Mouse (Mus musculus): Measurements from ENCODE around the gene Ginm1.
A peak's percentile ranks its signal among the peaks of the same experiment; 100 is the strongest.
"Not testable (repeated sequence)": the region's sequence is repeated elsewhere in the genome, so short reads cannot be mapped to it uniquely, and the experiment has no call there.

Gene Ginm1

GRCm38 (mm10) chr10:7809937-7810336 lies 17.3 kb upstream of the Ginm1 start:
- peak; percentile 49 to 54 for DNase-seq (ENCODE audit: low spot score in 2 of 2)

GRCm38 (mm10) chr10:7802519-7803140 lies 10.0 kb upstream of the Ginm1 start:
- no peak for DNase-seq (ENCODE audit: low spot score in 2 of 2)

- no peak for DNase-seq (ENCODE audit: low spot score in 2 of 2)
These were observed 8.6 kb upstream of the Ginm1 start for GRCm38 (mm10) chr10:7801258-7801657.

- DNase-seq (ENCODE audit: low spot score in 2 of 2): no peak
These were observed 322 bp downstream of the Ginm1 start for GRCm38 (mm10) chr10:7792254-7792750.

GRCm38 (mm10) chr10:7787319-7787718 lies 5.3 kb downstream of the Ginm1 start:
- DNase-seq (ENCODE audit: low spot score in 2 of 2): no peak

GRCm38 (mm10) chr10:7781214-7781613 lies 11.4 kb downstream of the Ginm1 start:
- DNase-seq (ENCODE audit: low spot score in 2 of 2): no peak

- peak; percentile 90 to 91 for DNase-seq (ENCODE audit: low spot score in 2 of 2)
These were observed 12.1 kb downstream of the Ginm1 start for GRCm38 (mm10) chr10:7780238-7781176.

GRCm38 (mm10) chr10:7779751-7780237 lies 12.8 kb downstream of the Ginm1 start:
- DNase-seq (ENCODE audit: low spot score in 2 of 2): no peak

- DNase-seq (ENCODE audit: low spot score in 2 of 2): no peak
These were observed 14.3 kb downstream of the Ginm1 start for GRCm38 (mm10) chr10:7778361-7778760.

- DNase-seq (ENCODE audit: low spot score in 2 of 2): no peak
These were observed 17.2 kb downstream of the Ginm1 start for GRCm38 (mm10) chr10:7775421-7775820.

GRCm38 (mm10) chr10:7772769-7773168 lies 19.9 kb downstream of the Ginm1 start:
- DNase-seq (ENCODE audit: low spot score in 2 of 2): no peak

GRCm38 (mm10) chr10:7772346-7772745 lies 20.3 kb downstream of the Ginm1 start:
- DNase-seq (ENCODE audit: low spot score in 2 of 2): no peak

GRCm38 (mm10) chr10:7757544-7757943 lies 35.1 kb downstream of the Ginm1 start:
- DNase-seq (ENCODE audit: low spot score in 2 of 2): no peak

- no peak for DNase-seq (ENCODE audit: low spot score in 2 of 2)
These were observed 43.9 kb downstream of the Ginm1 start for GRCm38 (mm10) chr10:7748752-7749151.

GRCm38 (mm10) chr10:7745528-7745927 lies 47.1 kb downstream of the Ginm1 start:
- not testable (repeated sequence) for DNase-seq (ENCODE audit: low spot score in 2 of 2)

- DNase-seq (ENCODE audit: low spot score in 2 of 2): no peak
These were observed 54.7 kb downstream of the Ginm1 start for GRCm38 (mm10) chr10:7737914-7738313.

GRCm38 (mm10) chr10:7737122-7737521 lies 55.5 kb downstream of the Ginm1 start:
- DNase-seq (ENCODE audit: low spot score in 2 of 2): no peak

GRCm38 (mm10) chr10:7731582-7731981 lies 61.0 kb downstream of the Ginm1 start:
- DNase-seq (ENCODE audit: low spot score in 2 of 2): no peak

- DNase-seq (ENCODE audit: low spot score in 2 of 2): no peak
These were observed 65.6 kb downstream of the Ginm1 start for GRCm38 (mm10) chr10:7727011-7727410.

GRCm38 (mm10) chr10:7726501-7726812 lies 66.2 kb downstream of the Ginm1 start:
- DNase-seq (ENCODE audit: low spot score in 2 of 2): no peak

GRCm38 (mm10) chr10:7725751-7726500 lies 66.7 kb downstream of the Ginm1 start, which contains the start of gene Katna1:
Gene Katna1, plus strand, starts transcription at chr10:7726000.
- peak; percentile 94 to 95 for DNase-seq (ENCODE audit: low spot score in 2 of 2)
